Mouse (Mus musculus) liver, embryonic 15.5 days (tissue): Measurements from ENCODE around the gene Mxd4. TPM values are rescaled to one million over a fixed set of nuclear protein-coding genes. Genes with fewer than 3 reads are reported as not detected.

Experiments
- ATAC-seq: fragments of 200-750 bp; cut with Nextera tagmentation; 2 replicates; pipeline ENCODE4 v1.8.0; 2017; ENCODE audit warnings: moderate number of reproducible peaks, mild to moderate bottlenecking, moderate library complexity; ENCODE audit not compliant: insufficient read depth
- H3K27ac ChIP-seq: fragments of 300-500 bp; sonication (generic); replicated peaks from 2 replicates; pipeline ENCODE4 v1.5.1; 2015; ENCODE audit warnings: mild to moderate bottlenecking, inconsistent platforms
- H3K27me3 ChIP-seq: fragments of 300-500 bp; sonication (generic); 2 replicates; pipeline ENCODE4 v1.6.1; 2015; ENCODE audit warnings: mild to moderate bottlenecking, inconsistent platforms
- H3K36me3 ChIP-seq: fragments of 300-500 bp; sonication (generic); replicated peaks from 2 replicates; pipeline ENCODE4 v1.6.1; 2015; ENCODE audit warnings: moderate library complexity, mild to moderate bottlenecking, inconsistent platforms
- H3K4me1 ChIP-seq: fragments of 300-500 bp; sonication (generic); replicated peaks from 2 replicates; pipeline ENCODE4 v1.6.1; 2015; ENCODE audit warnings: inconsistent platforms
- H3K4me2 ChIP-seq: fragments of 300-500 bp; sonication (generic); 2 replicates; pipeline ENCODE4 v1.6.1; 2015; ENCODE audit warnings: moderate library complexity, mild to moderate bottlenecking, inconsistent platforms
- H3K4me3 ChIP-seq: fragments of 300-500 bp; sonication (generic); replicated peaks from 2 replicates; pipeline ENCODE4 v1.5.1; 2015; ENCODE audit warnings: mild to moderate bottlenecking, inconsistent platforms
- H3K9ac ChIP-seq: fragments of 300-500 bp; sonication (generic); 2 replicates; pipeline ENCODE4 v1.6.1; 2015; ENCODE audit warnings: moderate library complexity, mild to moderate bottlenecking, inconsistent platforms
- H3K9me3 ChIP-seq: fragments of 300-500 bp; sonication (generic); replicated peaks from 2 replicates; pipeline ENCODE4 v1.6.1; 2016; ENCODE audit warnings: inconsistent platforms
- WGBS: fragments of 180-500 bp; shearing (Covaris S2); methylation state at CpG from one replicate; pipeline ENCODE4 v1.1.7; 2015; ENCODE audit warnings: mixed read lengths; ENCODE audit not compliant: insufficient replicate concordance; 5-methylcytosine and 5-hydroxymethylcytosine counted together
- polyA plus RNA-seq: library from polyadenylated mRNA; unstranded; fragments of >200 nt; fragmentation: Nextera tagmentation; extraction: Ambion mirVana; gene quantifications from 2 replicates; pipeline ENCODE4 v1.2.1, GENCODE M21; 2015

The Mxd4 gene
- polyA plus RNA-seq, 1 experiment from 2014 or later, result 5.7 TPM

- no peaks in the 10 kb centered on the region for H3K9me3 ChIP-seq
- H3K4me1 ChIP-seq, result no peaks in the 10 kb centered on the region
- H3K4me3 ChIP-seq, result no peak overlapping the region
- WGBS, result 38% methylated on average over 7 of the region's 7 CpGs
- H3K27ac ChIP-seq, result no peak overlapping the region
- no peak overlapping the region for H3K9ac ChIP-seq
- ATAC-seq, result no peak
- no peak overlapping the region for H3K4me2 ChIP-seq
- H3K36me3 ChIP-seq, result no peaks in the 10 kb centered on the region
- H3K27me3 ChIP-seq, result no peaks in the 10 kb centered on the region
Measured at GRCm38 (mm10) chr5:34196423-34196822, 8.9 kb upstream of the Mxd4 start.

GRCm38 (mm10) chr5:34195786-34196185, 8.3 kb upstream of the Mxd4 start:
- Histone ChIP-seq H3K9ac (no peak overlapping the region), H3K4me1 (no peaks in the 10 kb centered on the region), H3K27ac (no peak overlapping the region), H3K4me3 (no peak overlapping the region), H3K36me3 (no peaks in the 10 kb centered on the region), H3K27me3 (no peaks in the 10 kb centered on the region), H3K9me3 (no peaks in the 10 kb centered on the region), H3K4me2 (no peak overlapping the region)
- no peak for ATAC-seq
- 76% methylated on average over 12 of the region's 12 CpGs for WGBS

- Histone ChIP-seq H3K4me2 (no peak overlapping the region), H3K27ac (no peak overlapping the region), H3K9ac (no peak overlapping the region), H3K4me1 (no peaks in the 10 kb centered on the region), H3K4me3 (no peak overlapping the region), H3K9me3 (no peaks in the 10 kb centered on the region), H3K27me3 (no peaks in the 10 kb centered on the region), H3K36me3 (no peaks in the 10 kb centered on the region)
- 49% methylated on average over 6 of the region's 6 CpGs for WGBS
- no peak for ATAC-seq
Measured at GRCm38 (mm10) chr5:34194975-34195662, 7.6 kb upstream of the Mxd4 start.

- Histone ChIP-seq H3K27me3 (no peaks in the 10 kb centered on the region), H3K4me1 (no peaks in the 10 kb centered on the region), H3K9me3 (no peaks in the 10 kb centered on the region), H3K36me3 (no peaks in the 10 kb centered on the region), H3K4me3 (no peak overlapping the region), H3K27ac (no peak overlapping the region), H3K9ac (no peak overlapping the region), H3K4me2 (no peak overlapping the region)
- 28% methylated on average over 1 of the region's 1 CpGs for WGBS
- ATAC-seq, result no peak
Measured at GRCm38 (mm10) chr5:34194426-34194825, 6.9 kb upstream of the Mxd4 start.

- Histone ChIP-seq H3K4me3 (no peak overlapping the region), H3K4me1 (peaks cover 22% of the 10 kb centered on the region), H3K4me2 (no peak overlapping the region), H3K9ac (no peak overlapping the region), H3K27me3 (no peaks in the 10 kb centered on the region), H3K36me3 (no peaks in the 10 kb centered on the region), H3K27ac (no peak overlapping the region), H3K9me3 (no peaks in the 10 kb centered on the region)
- WGBS, result 53% methylated on average over 4 of the region's 4 CpGs
- ATAC-seq, result no peak
Measured at GRCm38 (mm10) chr5:34191843-34192242, 4.3 kb upstream of the Mxd4 start.

GRCm38 (mm10) chr5:34191021-34191420, 3.5 kb upstream of the Mxd4 start:
- Histone ChIP-seq H3K27me3 (no peaks in the 10 kb centered on the region), H3K4me3 (no peak overlapping the region), H3K36me3 (no peaks in the 10 kb centered on the region), H3K4me1 (peaks cover 30% of the 10 kb centered on the region), H3K4me2 (no peak overlapping the region), H3K27ac (no peak overlapping the region), H3K9me3 (no peaks in the 10 kb centered on the region), H3K9ac (no peak overlapping the region)
- WGBS, result 42% methylated on average over 4 of the region's 4 CpGs
- no peak for ATAC-seq

GRCm38 (mm10) chr5:34189521-34189920, 2.0 kb upstream of the Mxd4 start:
- Histone ChIP-seq H3K9ac (no peak overlapping the region), H3K27ac (no peak overlapping the region), H3K4me1 (peaks cover 37% of the 10 kb centered on the region), H3K4me3 (no peak overlapping the region), H3K9me3 (no peaks in the 10 kb centered on the region), H3K27me3 (no peaks in the 10 kb centered on the region), H3K4me2 (no peak overlapping the region), H3K36me3 (no peaks in the 10 kb centered on the region)
- ATAC-seq, result no peak
- 54% methylated on average over 1 of the region's 1 CpGs for WGBS

- H3K27me3 ChIP-seq, result no peaks in the 10 kb centered on the region
- H3K4me3 ChIP-seq, result no peak overlapping the region
- peak overlapping the region; percentile 100; the same call in 1 of the 2 replicates for H3K4me2 ChIP-seq
- H3K4me1 ChIP-seq, result peaks cover 37% of the 10 kb centered on the region
- no peak for ATAC-seq
- WGBS, result 49% methylated on average over 2 of the region's 2 CpGs
- H3K9me3 ChIP-seq, result no peaks in the 10 kb centered on the region
- no peak overlapping the region for H3K9ac ChIP-seq
- no peak overlapping the region for H3K27ac ChIP-seq
- H3K36me3 ChIP-seq, result no peaks in the 10 kb centered on the region
Measured at GRCm38 (mm10) chr5:34188856-34189255, 1.3 kb upstream of the Mxd4 start.

GRCm38 (mm10) chr5:34186961-34187391, 544 bp downstream of the Mxd4 start:
- no peaks in the 10 kb centered on the region for H3K27me3 ChIP-seq
- WGBS, result 0% methylated on average over 42 of the region's 46 CpGs
- H3K4me3 ChIP-seq, result peak overlapping the region; percentile 79
- H3K9ac ChIP-seq, result peak overlapping the region; percentile 69
- ATAC-seq, result peak; percentile 11
- H3K27ac ChIP-seq, result peak overlapping the region; percentile 90
- H3K4me1 ChIP-seq, result peaks cover 37% of the 10 kb centered on the region
- H3K4me2 ChIP-seq, result peak overlapping the region; percentile 100
- no peaks in the 10 kb centered on the region for H3K36me3 ChIP-seq
- H3K9me3 ChIP-seq, result no peaks in the 10 kb centered on the region

- no peak for ATAC-seq
- 58% methylated on average over 2 of the region's 2 CpGs for WGBS
- Histone ChIP-seq H3K4me1 (peaks cover 37% of the 10 kb centered on the region), H3K27me3 (no peaks in the 10 kb centered on the region), H3K4me2 (peak overlapping the region; percentile 100), H3K9ac (peak overlapping the region; percentile 69; the same call in 1 of the 2 replicates), H3K9me3 (no peaks in the 10 kb centered on the region), H3K27ac (no peak overlapping the region), H3K36me3 (no peaks in the 10 kb centered on the region), H3K4me3 (peak overlapping the region; percentile 79)
Measured at GRCm38 (mm10) chr5:34186391-34186790, 1.1 kb downstream of the Mxd4 start.

- no peak for ATAC-seq
- H3K27me3 ChIP-seq, result no peaks in the 10 kb centered on the region
- no peak overlapping the region for H3K9ac ChIP-seq
- H3K4me1 ChIP-seq, result peaks cover 37% of the 10 kb centered on the region
- H3K9me3 ChIP-seq, result no peaks in the 10 kb centered on the region
- no peaks in the 10 kb centered on the region for H3K36me3 ChIP-seq
- H3K4me2 ChIP-seq, result peak overlapping the region; percentile 100
- H3K4me3 ChIP-seq, result no peak overlapping the region
- H3K27ac ChIP-seq, result no peak overlapping the region
Measured at GRCm38 (mm10) chr5:34185791-34186190, 1.7 kb downstream of the Mxd4 start.

GRCm38 (mm10) chr5:34185051-34185580, 2.4 kb downstream of the Mxd4 start:
- Histone ChIP-seq H3K27me3 (no peaks in the 10 kb centered on the region), H3K4me1 (peaks cover 37% of the 10 kb centered on the region), H3K36me3 (0 out of 2 replicates have a peak, but pooled peaks cover 3% of the 10 kb centered on the region), H3K9ac (no peak overlapping the region), H3K4me2 (no peak overlapping the region), H3K27ac (no peak overlapping the region), H3K4me3 (no peak overlapping the region), H3K9me3 (no peaks in the 10 kb centered on the region)
- ATAC-seq, result no peak
- WGBS, result 62% methylated on average over 1 of the region's 1 CpGs
